24 mouse cellular contexts compared by ENCODE assay signal in the genomic region with DNA sequence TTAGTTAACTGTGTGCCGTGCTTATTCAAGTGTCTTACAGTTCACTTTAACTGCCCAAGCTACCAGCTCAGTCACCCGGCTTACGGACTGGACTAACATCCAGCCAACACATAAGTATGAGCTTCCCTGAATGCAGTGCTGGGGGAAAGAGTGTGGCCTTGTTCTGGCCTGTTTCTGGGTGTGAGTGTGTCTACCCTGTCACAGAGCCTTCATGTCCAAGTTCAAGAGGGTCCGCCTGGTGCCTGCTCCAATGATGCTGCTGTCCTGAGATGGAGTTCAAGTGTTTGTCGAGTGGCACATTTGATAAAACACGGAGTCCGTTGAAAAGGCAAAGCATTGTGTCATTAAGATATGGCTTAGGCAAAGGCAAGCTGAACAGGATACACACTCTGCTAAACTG.
"Had no signal": no experiment of that assay in that cellular context is flagged by ENCODE, and none has a peak within 500 bp of the region (broad histone marks: within the 10 kb centered on the region; RNA-seq: fewer than 3 reads in every experiment).

No protein-coding gene starts in this region.

- H3K4me2 ChIP-seq: heart, embryonic 12.5 days; hindbrain, embryonic 13.5 days; hindbrain, embryonic 15.5 days; kidney, embryonic 15.5 days; limb, embryonic 13.5 days; limb, embryonic 15.5 days; liver, embryonic 12.5 days had no signal

- H3K27ac ChIP-seq: hindbrain, embryonic 13.5 days; hindbrain, embryonic 15.5 days; hindbrain, postnatal 0 days; kidney, embryonic 15.5 days; kidney, postnatal 0 days; limb, embryonic 13.5 days; limb, embryonic 15.5 days; liver, embryonic 12.5 days; liver, embryonic 14.5 days had no signal

- ATAC-seq: hindbrain, postnatal 0 days; intestine, embryonic 16.5 days; liver, embryonic 12.5 days had no signal

- H3K4me3 ChIP-seq: heart, embryonic 12.5 days; hindbrain, embryonic 13.5 days; hindbrain, embryonic 15.5 days; kidney, embryonic 15.5 days; limb, embryonic 13.5 days; limb, embryonic 15.5 days; liver, embryonic 12.5 days had no signal

- DNase-seq: gastrocnemius, postnatal 14 days; gastrocnemius, postnatal 36 days; heart, adult 18-20 months; heart, postnatal 36 days; kidney, adult 11 months; kidney, adult 2 months; kidney, adult 9 months; kidney, postnatal 14 days; kidney, postnatal 36 days; layer of hippocampus, adult 9-11 months; layer of hippocampus, postnatal 36 days; left cerebral cortex, postnatal 4 days; lung, adult 18-20 months had no signal

- H3K36me3 ChIP-seq: heart, embryonic 12.5 days; hindbrain, embryonic 13.5 days; hindbrain, embryonic 15.5 days; kidney, embryonic 15.5 days; limb, embryonic 13.5 days; limb, embryonic 15.5 days; liver, embryonic 12.5 days had no signal

- H3K4me1 ChIP-seq: hindbrain, embryonic 15.5 days; limb, embryonic 13.5 days; limb, embryonic 15.5 days; liver, embryonic 12.5 days had no signal

- H3K9ac ChIP-seq: heart, embryonic 12.5 days; hindbrain, embryonic 13.5 days; hindbrain, embryonic 15.5 days; kidney, embryonic 15.5 days; limb, embryonic 13.5 days; limb, embryonic 15.5 days; liver, embryonic 12.5 days; liver, embryonic 14.5 days had no signal

- H3K27me3 ChIP-seq: hindbrain, embryonic 13.5 days; hindbrain, embryonic 15.5 days; kidney, embryonic 15.5 days; liver, embryonic 12.5 days had no signal

- H3K9me3 ChIP-seq: heart, embryonic 12.5 days; hindbrain, embryonic 13.5 days; hindbrain, embryonic 15.5 days; kidney, embryonic 15.5 days; limb, embryonic 13.5 days; limb, embryonic 15.5 days; liver, embryonic 12.5 days had no signal
